11 mouse cellular contexts compared by ENCODE assay signal in the genomic region with DNA sequence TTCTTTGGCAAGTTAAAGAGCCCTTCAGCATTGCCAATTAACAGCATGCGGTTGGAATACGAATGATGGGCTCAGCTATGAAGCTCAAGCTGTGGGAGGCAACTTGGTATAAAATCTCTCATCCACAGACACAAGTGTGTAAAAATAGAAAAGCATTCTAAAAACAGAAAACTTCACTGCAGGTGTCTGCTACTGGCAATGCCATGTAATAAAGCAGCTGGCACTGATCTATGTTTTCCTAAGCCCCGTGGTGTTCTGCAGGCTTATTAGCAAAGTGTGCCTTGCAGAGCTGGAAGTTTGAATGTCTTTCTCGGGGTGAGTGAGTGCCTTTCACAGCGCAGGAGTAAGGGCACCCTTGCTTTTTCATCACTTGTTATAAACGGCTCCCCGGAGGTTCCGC.
DNase-seq lines count a peak whose midpoint lies in the region; ATAC-seq lines count a peak whose summit lies in the region.
"Had no signal": no experiment of that assay in that cellular context is flagged by ENCODE, and none has a peak within 500 bp of the region (broad histone marks: within the 10 kb centered on the region; RNA-seq: fewer than 3 reads in every experiment).

No protein-coding gene starts in this region.

- H3K27ac ChIP-seq in hindbrain, embryonic 15.5 days (replicated peaks) = no peak overlapping the region
- no peak overlapping the region for H3K27ac ChIP-seq in hindbrain, embryonic 11.5 days (ENCODE audit: low read depth, low read length)
- H3K27ac ChIP-seq: liver, embryonic 13.5 days had no signal

- 58% methylated on average over 8 of the region's 8 CpGs for WGBS in hindbrain, embryonic 15.5 days
- WGBS in hindbrain, embryonic 11.5 days = 83% methylated on average over 8 of the region's 8 CpGs

- H3K9me3 ChIP-seq in hindbrain, embryonic 15.5 days = no peaks in the 10 kb centered on the region
- no peaks in the 10 kb centered on the region for H3K9me3 ChIP-seq in hindbrain, embryonic 11.5 days (ENCODE audit: control insufficient read depth, low read length)
- H3K9me3 ChIP-seq: liver, embryonic 13.5 days had no signal

- peak; percentile 51; the same call in 1 of the 2 replicates for ATAC-seq in hindbrain, embryonic 15.5 days (ENCODE audit: low FRiP score, low read depth)
- ATAC-seq in hindbrain, embryonic 11.5 days (ENCODE audit: low FRiP score) = no peak
- no peak for ATAC-seq in megakaryocyte-erythroid progenitor cell, adult 5-6 weeks (replicated peaks; ENCODE audit: low FRiP score, low TSS enrichment, poor library complexity, severe bottlenecking)

- H3K4me2 ChIP-seq in hindbrain, embryonic 15.5 days = no peak overlapping the region
- no peak overlapping the region for H3K4me2 ChIP-seq in hindbrain, embryonic 11.5 days (replicated peaks; ENCODE audit: low read depth, low read length)
- H3K4me2 ChIP-seq: liver, embryonic 13.5 days had no signal

- no peaks in the 10 kb centered on the region for H3K27me3 ChIP-seq in hindbrain, embryonic 15.5 days
- H3K27me3 ChIP-seq in hindbrain, embryonic 11.5 days (ENCODE audit: control insufficient read depth, insufficient read depth, low read length) = no peaks in the 10 kb centered on the region
- H3K27me3 ChIP-seq: liver, embryonic 13.5 days had no signal

- no peaks in the 10 kb centered on the region for H3K36me3 ChIP-seq in hindbrain, embryonic 15.5 days
- H3K36me3 ChIP-seq in hindbrain, embryonic 11.5 days (ENCODE audit: control insufficient read depth, insufficient read depth, low read length) = no peaks in the 10 kb centered on the region
- H3K36me3 ChIP-seq: liver, embryonic 13.5 days had no signal

- H3K9ac ChIP-seq in hindbrain, embryonic 15.5 days = no peak overlapping the region
- H3K9ac ChIP-seq in hindbrain, embryonic 11.5 days (ENCODE audit: low read depth, low read length) = no peak overlapping the region
- H3K9ac ChIP-seq: liver, embryonic 13.5 days had no signal

- H3K4me1 ChIP-seq in hindbrain, embryonic 15.5 days (replicated peaks) = 0 out of 2 replicates have a peak, but pooled peaks cover 3% of the 10 kb centered on the region
- H3K4me1 ChIP-seq in hindbrain, embryonic 11.5 days (replicated peaks; ENCODE audit: control insufficient read depth, insufficient read depth, low read length) = no peaks in the 10 kb centered on the region
- H3K4me1 ChIP-seq: liver, embryonic 13.5 days had no signal

- no peak overlapping the region for H3K4me3 ChIP-seq in hindbrain, embryonic 15.5 days
- no peak overlapping the region for H3K4me3 ChIP-seq in hindbrain, embryonic 11.5 days (ENCODE audit: low read depth, low read length)
- H3K4me3 ChIP-seq: liver, embryonic 13.5 days had no signal

- DNase-seq in cerebellum, adult 11 months = peak; percentile 2
- DNase-seq in cerebellum, adult 11-12 months = no peak
- no peak for DNase-seq in hindbrain, embryonic 11.5 days (ENCODE audit: low spot score)
- peak; percentile 36 to 40 for DNase-seq in layer of hippocampus, adult 8-10 months (ENCODE audit: low spot score in 2 of 2)
- DNase-seq in right cerebral cortex, adult 2 months (ENCODE audit: low spot score in 2 of 2) = peak; percentile 33 to 36
- DNase-seq in lung, postnatal 10 days = no peak
- DNase-seq: heart, postnatal 14 days; kidney, postnatal 36 days; liver, embryonic 13.5 days had no signal

Comparison
In these comparisons a context has a peak if more than half of its experiments do, and no peak if none do; other contexts are left out.
1. DNase-seq: peak in cerebellum, adult 11 months (single experiment), layer of hippocampus, adult 8-10 months (2 of 2) and right cerebral cortex, adult 2 months (2 of 2); none in cerebellum, adult 11-12 months (single experiment), hindbrain, embryonic 11.5 days (single experiment) and lung, postnatal 10 days (single experiment).